Mouse (Mus musculus) embryonic fibroblast, embryonic 13.5 days (primary cell): ENCODE measurements around the gene Tmem179. TPM values are rescaled to one million over a fixed set of nuclear protein-coding genes. Genes with fewer than 3 reads are reported as not detected.

Experiments
- H3K27ac ChIP-seq: 2 replicates; pipeline ENCODE4 v1.5.1; 2012; ENCODE audit warnings: low read length, control low read depth, inconsistent platforms; ENCODE audit not compliant: insufficient read depth
- H3K4me1 ChIP-seq: 2 replicates; pipeline ENCODE4 v1.6.1; 2011; ENCODE audit warnings: low read length; ENCODE audit not compliant: control insufficient read depth, insufficient read depth
- H3K4me3 ChIP-seq: 2 replicates; pipeline ENCODE4 v1.5.1; 2011; ENCODE audit warnings: mild to moderate bottlenecking, control low read depth, low read length; ENCODE audit not compliant: insufficient read depth
- CTCF ChIP-seq: IDR thresholded peaks from 2 replicates; pipeline ENCODE4 v1.5.1; 2011; ENCODE audit warnings: mild to moderate bottlenecking, control low read depth, low read length, moderate library complexity, borderline replicate concordance; ENCODE audit not compliant: insufficient read depth
- POLR2A ChIP-seq: IDR thresholded peaks from 2 replicates; pipeline ENCODE4 v1.6.1; 2011; ENCODE audit warnings: low read depth, mild to moderate bottlenecking, control low read depth, low read length, moderate library complexity
- polyA plus RNA-seq: library from polyadenylated mRNA; stranded (reverse); fragments of >200 nt; gene quantifications from 2 replicates; pipeline ENCODE4 v1.2.4, GENCODE M21; 2011; ENCODE audit warnings: low read depth; ENCODE audit not compliant: missing spikeins, insufficient read length

The Tmem179 gene
- polyA plus RNA-seq, 1 experiment = 0.77 TPM

- TF ChIP-seq POLR2A (no peak), CTCF (no peak)
- Histone ChIP-seq H3K4me1 (no peaks in the 10 kb centered on the region), H3K4me3 (no peak overlapping the region), H3K27ac (no peak overlapping the region)
These were observed 36.0 kb upstream of the Tmem179 start for GRCm38 (mm10) chr12:112552520-112552919.

- Histone ChIP-seq H3K4me1 (no peaks in the 10 kb centered on the region), H3K27ac (no peak overlapping the region), H3K4me3 (no peak overlapping the region)
- TF ChIP-seq POLR2A = no peak
- TF ChIP-seq CTCF = peak; percentile 100
These were observed 35.4 kb upstream of the Tmem179 start for GRCm38 (mm10) chr12:112551861-112552375.

- Histone ChIP-seq H3K4me3 (no peak overlapping the region), H3K27ac (no peak overlapping the region), H3K4me1 (no peaks in the 10 kb centered on the region)
- TF ChIP-seq POLR2A (no peak), CTCF (no peak)
These were observed 32.7 kb upstream of the Tmem179 start for GRCm38 (mm10) chr12:112549287-112549686.

GRCm38 (mm10) chr12:112546110-112546509 is 29.6 kb upstream of the Tmem179 start:
- Histone ChIP-seq H3K27ac (no peak overlapping the region), H3K4me3 (no peak overlapping the region), H3K4me1 (no peaks in the 10 kb centered on the region)
- TF ChIP-seq CTCF = no peak
- TF ChIP-seq POLR2A = no peak

- Histone ChIP-seq H3K27ac (no peak overlapping the region), H3K4me3 (no peak overlapping the region), H3K4me1 (no peaks in the 10 kb centered on the region)
- TF ChIP-seq POLR2A (no peak), CTCF (no peak)
These were observed 28.6 kb upstream of the Tmem179 start for GRCm38 (mm10) chr12:112544946-112545701.

GRCm38 (mm10) chr12:112543941-112544340 is 27.4 kb upstream of the Tmem179 start:
- H3K27ac ChIP-seq = no peak overlapping the region
- TF ChIP-seq POLR2A (no peak), CTCF (no peak)
- H3K4me1 ChIP-seq = no peaks in the 10 kb centered on the region
- no peak overlapping the region for H3K4me3 ChIP-seq

- Histone ChIP-seq H3K27ac (no peak overlapping the region), H3K4me3 (no peak overlapping the region), H3K4me1 (no peaks in the 10 kb centered on the region)
- TF ChIP-seq CTCF (peak; percentile 90), POLR2A (no peak)
These were observed 26.4 kb upstream of the Tmem179 start for GRCm38 (mm10) chr12:112542920-112543300.

GRCm38 (mm10) chr12:112542257-112542919 is 25.8 kb upstream of the Tmem179 start:
- Histone ChIP-seq H3K4me3 (no peak overlapping the region), H3K27ac (no peak overlapping the region), H3K4me1 (no peaks in the 10 kb centered on the region)
- no peak for TF ChIP-seq POLR2A
- no peak for TF ChIP-seq CTCF

- H3K4me1 ChIP-seq = no peaks in the 10 kb centered on the region
- no peak for TF ChIP-seq POLR2A
- no peak for TF ChIP-seq CTCF
- no peak overlapping the region for H3K27ac ChIP-seq
- no peak overlapping the region for H3K4me3 ChIP-seq
These were observed 25.0 kb upstream of the Tmem179 start for GRCm38 (mm10) chr12:112541483-112542091.

- H3K27ac ChIP-seq = no peak overlapping the region
These were observed 23.8 kb upstream of the Tmem179 start for GRCm38 (mm10) chr12:112540321-112540720.

More at GRCm38 (mm10) chr12:112540321-112540720, 23.8 kb upstream of the Tmem179 start:
- TF ChIP-seq POLR2A = no peak
- no peaks in the 10 kb centered on the region for H3K4me1 ChIP-seq
- H3K4me3 ChIP-seq = no peak overlapping the region
